Mouse (Mus musculus): ENCODE data around the gene Tmem79. TPM values are rescaled to one million over a fixed set of nuclear protein-coding genes. Genes with fewer than 3 reads are reported as not detected.

The Tmem79 gene
- polyA plus RNA-seq, 1 experiment = 0.71 TPM

GRCm38 (mm10) chr3:88365705-88366361 lies 29.9 kb upstream of the Tmem79 start:
- no peak for TF ChIP-seq POLR2A (IDR thresholded peaks at IDR 0.05; ENCODE audit: borderline replicate concordance, low read depth, low read length)
- TF ChIP-seq CTCF (IDR thresholded peaks at IDR 0.05; ENCODE audit: low read depth, low read length) = no peak
- H3K4me3 ChIP-seq (ENCODE audit: insufficient read depth, low read length) = no peak overlapping the region
- no peak overlapping the region for H3K27ac ChIP-seq (ENCODE audit: insufficient read depth, low read depth, low read length)
- no peaks in the 10 kb centered on the region for H3K4me1 ChIP-seq (ENCODE audit: control insufficient read depth, insufficient read depth, low read length)

GRCm38 (mm10) chr3:88364337-88364736 lies 28.4 kb upstream of the Tmem79 start, which contains the start of gene Paqr6:
Gene Paqr6 (plus strand): TSS chr3:88364584.
- H3K4me3 ChIP-seq (ENCODE audit: insufficient read depth, low read length) = no peak within 1 kb of the TSS
- TF ChIP-seq POLR2A (IDR thresholded peaks at IDR 0.05; ENCODE audit: borderline replicate concordance, low read depth, low read length) = no peak
- no peak for TF ChIP-seq CTCF (IDR thresholded peaks at IDR 0.05; ENCODE audit: low read depth, low read length)
- H3K4me1 ChIP-seq (ENCODE audit: control insufficient read depth, insufficient read depth, low read length) = no peaks in the 10 kb centered on the region
- H3K27ac ChIP-seq (ENCODE audit: insufficient read depth, low read depth, low read length) = no peak within 1 kb of the TSS

GRCm38 (mm10) chr3:88363700-88364099 lies 27.8 kb upstream of the Tmem79 start:
- Histone ChIP-seq H3K27ac (ENCODE audit: insufficient read depth, low read depth, low read length) (no peak overlapping the region), H3K4me3 (ENCODE audit: insufficient read depth, low read length) (no peak overlapping the region), H3K4me1 (ENCODE audit: control insufficient read depth, insufficient read depth, low read length) (no peaks in the 10 kb centered on the region)
- no peak for TF ChIP-seq POLR2A (IDR thresholded peaks at IDR 0.05; ENCODE audit: borderline replicate concordance, low read depth, low read length)
- no peak for TF ChIP-seq CTCF (IDR thresholded peaks at IDR 0.05; ENCODE audit: low read depth, low read length)

- TF ChIP-seq CTCF (IDR thresholded peaks at IDR 0.05; ENCODE audit: low read depth, low read length) = no peak
- TF ChIP-seq POLR2A (IDR thresholded peaks at IDR 0.05; ENCODE audit: borderline replicate concordance, low read depth, low read length) = no peak
- Histone ChIP-seq H3K4me1 (ENCODE audit: control insufficient read depth, insufficient read depth, low read length) (no peaks in the 10 kb centered on the region), H3K4me3 (ENCODE audit: insufficient read depth, low read length) (no peak overlapping the region), H3K27ac (ENCODE audit: insufficient read depth, low read depth, low read length) (no peak overlapping the region)
Observed at GRCm38 (mm10) chr3:88361612-88362313, 25.8 kb upstream of the Tmem79 start.

- H3K27ac ChIP-seq (ENCODE audit: insufficient read depth, low read depth, low read length) = no peak overlapping the region
- TF ChIP-seq POLR2A (IDR thresholded peaks at IDR 0.05; ENCODE audit: borderline replicate concordance, low read depth, low read length) (no peak), CTCF (IDR thresholded peaks at IDR 0.05; ENCODE audit: low read depth, low read length) (no peak)
- H3K4me3 ChIP-seq (ENCODE audit: insufficient read depth, low read length) = no peak overlapping the region
- H3K4me1 ChIP-seq (ENCODE audit: control insufficient read depth, insufficient read depth, low read length) = no peaks in the 10 kb centered on the region
Observed at GRCm38 (mm10) chr3:88361096-88361495, 25.1 kb upstream of the Tmem79 start.

DNA sequence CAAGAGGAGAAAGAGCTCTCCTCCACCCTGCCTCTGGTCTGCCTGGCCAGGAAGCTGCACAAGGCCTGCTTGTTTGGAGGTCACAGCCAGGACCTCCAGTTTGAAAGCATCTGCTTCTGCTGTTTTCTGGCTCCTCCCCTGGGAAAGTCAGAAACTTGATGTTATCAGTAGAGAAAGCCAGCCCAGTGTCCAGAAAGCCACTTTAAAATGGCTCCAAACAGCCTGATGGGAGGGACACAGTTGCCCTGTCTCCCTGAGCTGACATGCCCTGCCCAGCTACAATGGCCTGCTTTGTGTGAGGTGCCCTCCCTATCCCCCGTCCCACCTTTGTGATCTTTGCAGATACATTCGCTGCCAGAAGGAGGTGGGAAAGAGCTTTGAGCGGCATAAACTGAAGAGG lies 24.0 kb upstream of the Tmem79 start:
- H3K4me1 ChIP-seq (ENCODE audit: control insufficient read depth, insufficient read depth, low read length) = no peaks in the 10 kb centered on the region
- no peak overlapping the region for H3K27ac ChIP-seq (ENCODE audit: insufficient read depth, low read depth, low read length)
- no peak overlapping the region for H3K4me3 ChIP-seq (ENCODE audit: insufficient read depth, low read length)
- TF ChIP-seq POLR2A (IDR thresholded peaks at IDR 0.05; ENCODE audit: borderline replicate concordance, low read depth, low read length) (no peak), CTCF (IDR thresholded peaks at IDR 0.05; ENCODE audit: low read depth, low read length) (no peak)

DNA sequence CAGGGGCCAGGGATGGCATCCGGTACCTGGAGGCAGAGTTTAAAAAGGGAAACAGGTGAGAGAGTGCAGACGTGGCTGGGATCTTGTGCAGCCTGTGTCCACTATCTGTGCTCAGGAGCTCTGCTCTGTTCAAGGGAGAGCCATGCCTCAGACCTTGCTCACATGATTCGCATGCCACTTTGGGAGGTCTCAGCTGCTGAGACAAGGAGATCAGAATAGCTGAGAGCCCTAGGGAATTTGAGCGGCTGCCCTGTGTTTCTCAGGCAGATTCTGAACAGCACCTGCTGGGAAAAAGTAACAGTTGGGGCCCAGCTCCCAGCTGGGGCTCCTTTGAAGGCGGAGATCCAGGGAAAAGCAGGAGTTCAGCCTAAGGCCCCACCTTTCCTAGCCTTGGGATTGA lies 23.6 kb upstream of the Tmem79 start:
- H3K4me3 ChIP-seq (ENCODE audit: insufficient read depth, low read length) = no peak overlapping the region
- TF ChIP-seq POLR2A (IDR thresholded peaks at IDR 0.05; ENCODE audit: borderline replicate concordance, low read depth, low read length) (no peak), CTCF (IDR thresholded peaks at IDR 0.05; ENCODE audit: low read depth, low read length) (no peak)
- no peaks in the 10 kb centered on the region for H3K4me1 ChIP-seq (ENCODE audit: control insufficient read depth, insufficient read depth, low read length)
- no peak overlapping the region for H3K27ac ChIP-seq (ENCODE audit: insufficient read depth, low read depth, low read length)

DNA sequence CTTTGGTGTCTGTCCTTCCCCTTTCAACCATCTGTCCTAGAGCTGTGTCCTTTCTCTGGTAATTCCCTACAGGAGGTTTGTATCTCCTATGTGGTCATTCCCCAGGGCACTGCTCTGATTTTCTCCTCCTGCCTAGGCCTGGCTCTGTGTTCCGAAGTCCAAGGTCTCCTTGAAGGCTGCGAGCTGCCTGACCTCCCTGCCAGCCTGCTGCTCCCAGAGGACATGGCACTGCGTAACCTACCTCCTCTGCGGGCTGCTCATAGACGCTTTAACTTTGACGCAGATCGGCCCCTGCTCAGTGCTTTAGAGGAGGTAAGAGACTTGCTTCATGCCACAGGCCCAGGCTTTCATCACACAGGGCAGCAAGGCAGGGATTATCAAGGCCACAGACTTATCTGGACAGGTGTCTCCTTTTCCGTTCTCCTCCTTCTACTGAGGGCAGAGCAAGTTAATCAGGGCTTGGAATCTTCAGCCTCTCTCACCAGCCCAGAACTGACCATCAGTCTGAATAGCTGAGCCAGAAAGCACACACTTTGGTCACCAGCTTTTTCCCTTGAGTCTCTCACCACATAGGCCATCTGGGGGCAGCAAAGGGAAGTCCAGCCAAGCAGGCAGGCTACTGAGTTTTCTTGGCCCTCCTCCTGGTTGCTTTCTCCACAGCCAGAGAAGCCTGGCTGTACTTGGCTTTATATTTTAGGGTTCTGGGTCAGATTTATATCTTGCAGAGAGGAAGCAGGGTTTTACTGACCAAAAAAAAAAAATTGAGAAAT lies 18.6 kb upstream of the Tmem79 start:
- Histone ChIP-seq H3K27ac (ENCODE audit: insufficient read depth, low read depth, low read length) (no peak overlapping the region), H3K4me3 (ENCODE audit: insufficient read depth, low read length) (no peak overlapping the region), H3K4me1 (ENCODE audit: control insufficient read depth, insufficient read depth, low read length) (no peaks in the 10 kb centered on the region)
- TF ChIP-seq POLR2A (IDR thresholded peaks at IDR 0.05; ENCODE audit: borderline replicate concordance, low read depth, low read length) = no peak
- no peak for TF ChIP-seq CTCF (IDR thresholded peaks at IDR 0.05; ENCODE audit: low read depth, low read length)

DNA sequence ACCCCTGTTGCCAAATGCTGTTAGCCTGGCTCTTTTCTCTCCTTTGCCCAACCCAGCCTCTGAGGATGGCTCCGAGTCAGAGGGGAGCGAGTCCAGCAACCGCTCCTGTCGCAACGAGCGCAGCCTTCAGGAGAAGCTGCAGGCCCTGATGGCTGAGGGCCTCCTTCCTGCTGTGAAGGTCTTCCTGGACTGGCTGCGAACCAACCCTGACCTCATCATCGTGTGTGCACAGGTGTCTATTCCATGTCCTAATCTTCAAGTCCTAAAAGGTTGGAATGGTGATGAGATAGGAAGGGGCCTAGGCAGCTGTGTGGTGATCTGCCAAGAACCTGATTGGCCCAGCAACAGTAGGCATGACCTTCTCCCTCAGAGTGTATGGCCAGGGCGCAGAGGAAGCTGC lies 17.0 kb upstream of the Tmem79 start:
- TF ChIP-seq POLR2A (IDR thresholded peaks at IDR 0.05; ENCODE audit: borderline replicate concordance, low read depth, low read length) (no peak), CTCF (IDR thresholded peaks at IDR 0.05; ENCODE audit: low read depth, low read length) (no peak)
- no peak overlapping the region for H3K27ac ChIP-seq (ENCODE audit: insufficient read depth, low read depth, low read length)
- no peaks in the 10 kb centered on the region for H3K4me1 ChIP-seq (ENCODE audit: control insufficient read depth, insufficient read depth, low read length)

DNA sequence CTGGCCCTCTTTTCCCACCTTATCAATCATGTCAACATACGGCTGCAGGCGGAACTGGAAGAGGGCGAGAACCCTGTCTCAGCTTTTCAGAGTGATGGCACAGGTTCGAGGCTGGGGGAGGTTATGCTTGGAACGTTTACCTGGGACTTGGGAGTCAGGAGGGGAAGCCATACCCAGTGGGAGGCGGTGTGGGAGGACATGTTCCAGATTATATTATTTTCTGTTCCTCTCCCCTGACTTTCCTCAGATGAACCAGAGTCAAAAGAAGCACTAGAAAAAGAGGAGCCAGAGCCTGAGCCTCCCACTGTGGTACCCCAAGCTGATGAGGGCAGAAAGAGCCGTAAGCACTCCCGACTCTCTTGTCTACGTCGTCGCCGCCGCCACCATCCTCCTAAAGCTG lies 14.8 kb upstream of the Tmem79 start:
- H3K4me3 ChIP-seq (ENCODE audit: insufficient read depth, low read length) = no peak overlapping the region
- TF ChIP-seq POLR2A (IDR thresholded peaks at IDR 0.05; ENCODE audit: borderline replicate concordance, low read depth, low read length) (no peak), CTCF (IDR thresholded peaks at IDR 0.05; ENCODE audit: low read depth, low read length) (no peak)

More for the DNA sequence above, 17.0 kb upstream of the Tmem79 start:
- no peak overlapping the region for H3K4me3 ChIP-seq (ENCODE audit: insufficient read depth, low read length)

More for the DNA sequence above, 14.8 kb upstream of the Tmem79 start:
- Histone ChIP-seq H3K27ac (ENCODE audit: insufficient read depth, low read depth, low read length) (no peak overlapping the region), H3K4me1 (ENCODE audit: control insufficient read depth, insufficient read depth, low read length) (no peaks in the 10 kb centered on the region)

All from bone marrow macrophage, adult 2 months (primary cell).